Mouse (Mus musculus): Measurements from ENCODE around the gene Cdkal1.
A peak's percentile ranks its signal among the peaks of the same experiment; 100 is the strongest.

- TF ChIP-seq CTCF (IDR thresholded peaks at IDR 0.05; ENCODE audit: low read depth) = no peak
- TF ChIP-seq EP300 (IDR thresholded peaks at IDR 0.05; ENCODE audit: low read depth) = 0 out of 2 replicates have a peak, but pooled peaks have one; percentile 24
Observed at GRCm38 (mm10) chr13:29769647-29770436, 85.6 kb downstream of the Cdkal1 start.

Measured in liver, postnatal 0 days (tissue).